Mouse (Mus musculus): ENCODE measurements around the gene Cycs.

GRCm38 (mm10) chr6:50542535-50542934 lies 23.8 kb downstream of the Cycs start:
- TF ChIP-seq GATA1 (IDR thresholded peaks at IDR 0.05; ENCODE audit: borderline replicate concordance, low read length) = no peak
- no peak for TF ChIP-seq FLI1 (IDR thresholded peaks at IDR 0.05; ENCODE audit: low read length)
